Mouse (Mus musculus): ENCODE measurements around the gene Agxt2. TPM values are rescaled to one million over a fixed set of nuclear protein-coding genes. Genes with fewer than 3 reads are reported as not detected.

Agxt2 gene
- polyA plus RNA-seq, 1 experiment from 2014 or later = 0.98 TPM

DNA sequence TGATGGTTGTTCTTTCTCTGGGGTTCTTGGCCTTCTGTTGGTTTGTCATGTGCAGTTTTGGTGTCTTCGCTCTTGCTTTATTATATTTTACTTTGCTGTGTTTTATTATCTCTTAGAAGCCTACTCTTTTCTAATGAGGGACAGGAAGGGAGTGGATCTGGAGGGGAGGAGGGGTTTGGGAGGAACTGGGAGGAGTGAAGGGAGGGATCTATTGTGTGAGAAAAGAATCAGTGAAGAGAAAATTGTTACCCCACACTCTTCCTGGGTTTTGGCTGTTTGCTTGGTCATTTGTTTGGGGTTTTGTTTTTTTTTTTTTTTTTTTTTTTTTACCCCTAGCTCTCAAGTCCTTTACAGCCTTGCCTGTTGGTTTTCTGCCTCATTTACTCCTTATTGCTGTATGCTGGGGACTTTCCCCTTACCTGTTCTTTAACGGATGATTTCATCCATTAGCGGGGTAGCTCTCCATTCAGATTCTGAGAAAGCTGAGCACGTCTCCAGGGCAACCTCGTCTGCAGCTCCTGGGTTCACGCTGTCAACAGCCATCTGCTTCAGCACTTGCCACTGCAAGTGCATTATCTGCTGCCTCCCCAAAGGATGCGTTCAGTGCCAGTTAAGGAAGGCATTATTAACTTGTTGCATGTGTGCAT is 62.9 kb downstream of the Agxt2 start:
- no peak for ATAC-seq (ENCODE audit: insufficient read depth, low FRiP score)
- no peaks in the 10 kb centered on the region for H3K9me3 ChIP-seq (replicated peaks; ENCODE audit: control insufficient read depth, low read length)
- H3K9ac ChIP-seq (ENCODE audit: low read length) = no peak overlapping the region
- H3K4me2 ChIP-seq (ENCODE audit: low read depth, low read length) = no peak overlapping the region
- H3K36me3 ChIP-seq (ENCODE audit: control insufficient read depth, insufficient read depth, low read length) = no peaks in the 10 kb centered on the region
- no peak overlapping the region for H3K27ac ChIP-seq (ENCODE audit: low read length)
- WGBS = 34% methylated on average over 7 of the region's 7 CpGs
- H3K4me1 ChIP-seq (ENCODE audit: control insufficient read depth, insufficient read depth, low read length) = no peaks in the 10 kb centered on the region
- H3K27me3 ChIP-seq (ENCODE audit: control insufficient read depth, insufficient read depth, low read length) = no peaks in the 10 kb centered on the region
- no peak overlapping the region for H3K4me3 ChIP-seq (replicated peaks; ENCODE audit: low read length)

DNA sequence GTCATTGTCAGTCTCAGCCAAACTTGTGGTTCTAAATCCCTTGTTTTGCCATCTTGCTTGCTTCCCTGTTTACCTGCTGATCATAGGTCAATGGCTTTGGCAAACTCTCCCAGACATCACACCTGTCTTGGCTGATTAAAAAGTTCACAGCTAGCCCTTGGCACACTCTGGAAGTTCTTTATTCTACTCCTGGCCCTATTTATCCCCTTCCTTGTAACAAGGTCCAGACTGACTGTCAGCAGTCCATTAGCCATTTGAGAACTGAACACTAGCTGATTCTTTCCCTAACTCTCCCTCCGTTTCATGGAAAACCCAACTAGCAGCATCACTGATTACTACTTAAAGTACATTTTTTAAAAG is 63.4 kb downstream of the Agxt2 start:
- ATAC-seq (ENCODE audit: insufficient read depth, low FRiP score) = no peak
- 65% methylated on average over 1 of the region's 1 CpGs for WGBS
- Histone ChIP-seq H3K4me1 (ENCODE audit: control insufficient read depth, insufficient read depth, low read length) (no peaks in the 10 kb centered on the region), H3K9ac (ENCODE audit: low read length) (no peak overlapping the region), H3K27ac (ENCODE audit: low read length) (no peak overlapping the region), H3K4me2 (ENCODE audit: low read depth, low read length) (no peak overlapping the region), H3K4me3 (replicated peaks; ENCODE audit: low read length) (no peak overlapping the region), H3K9me3 (replicated peaks; ENCODE audit: control insufficient read depth, low read length) (no peaks in the 10 kb centered on the region), H3K36me3 (ENCODE audit: control insufficient read depth, insufficient read depth, low read length) (no peaks in the 10 kb centered on the region), H3K27me3 (ENCODE audit: control insufficient read depth, insufficient read depth, low read length) (no peaks in the 10 kb centered on the region)

DNA sequence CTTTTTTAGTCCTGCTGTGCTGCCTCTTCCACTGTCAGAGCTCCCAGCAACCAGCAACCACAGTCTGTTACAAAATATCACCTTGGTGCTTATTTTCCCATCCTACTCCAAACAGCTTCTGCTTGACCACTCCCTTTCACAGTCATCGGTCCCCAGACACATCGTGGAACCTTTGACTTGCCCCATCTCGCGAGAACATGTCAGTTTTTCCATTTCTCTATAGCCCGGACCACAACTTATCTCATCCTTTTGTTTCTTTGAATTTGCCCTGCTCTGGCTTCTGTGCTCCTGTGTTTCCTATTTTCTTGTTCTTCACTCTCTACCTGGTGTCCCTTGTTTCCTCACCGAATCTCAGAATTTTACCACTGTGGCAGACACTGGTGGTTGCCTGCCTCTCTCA is 67.8 kb downstream of the Agxt2 start:
- no peaks in the 10 kb centered on the region for H3K27me3 ChIP-seq (ENCODE audit: control insufficient read depth, insufficient read depth, low read length)
- no peak overlapping the region for H3K4me2 ChIP-seq (ENCODE audit: low read depth, low read length)
- WGBS = 88% methylated on average over 6 of the region's 6 CpGs
- H3K9ac ChIP-seq (ENCODE audit: low read length) = no peak overlapping the region
- H3K4me3 ChIP-seq (replicated peaks; ENCODE audit: low read length) = no peak overlapping the region
- no peak overlapping the region for H3K27ac ChIP-seq (ENCODE audit: low read length)
- H3K9me3 ChIP-seq (replicated peaks; ENCODE audit: control insufficient read depth, low read length) = no peaks in the 10 kb centered on the region
- ATAC-seq (ENCODE audit: insufficient read depth, low FRiP score) = no peak
- no peaks in the 10 kb centered on the region for H3K36me3 ChIP-seq (ENCODE audit: control insufficient read depth, insufficient read depth, low read length)
- no peaks in the 10 kb centered on the region for H3K4me1 ChIP-seq (ENCODE audit: control insufficient read depth, insufficient read depth, low read length)

DNA sequence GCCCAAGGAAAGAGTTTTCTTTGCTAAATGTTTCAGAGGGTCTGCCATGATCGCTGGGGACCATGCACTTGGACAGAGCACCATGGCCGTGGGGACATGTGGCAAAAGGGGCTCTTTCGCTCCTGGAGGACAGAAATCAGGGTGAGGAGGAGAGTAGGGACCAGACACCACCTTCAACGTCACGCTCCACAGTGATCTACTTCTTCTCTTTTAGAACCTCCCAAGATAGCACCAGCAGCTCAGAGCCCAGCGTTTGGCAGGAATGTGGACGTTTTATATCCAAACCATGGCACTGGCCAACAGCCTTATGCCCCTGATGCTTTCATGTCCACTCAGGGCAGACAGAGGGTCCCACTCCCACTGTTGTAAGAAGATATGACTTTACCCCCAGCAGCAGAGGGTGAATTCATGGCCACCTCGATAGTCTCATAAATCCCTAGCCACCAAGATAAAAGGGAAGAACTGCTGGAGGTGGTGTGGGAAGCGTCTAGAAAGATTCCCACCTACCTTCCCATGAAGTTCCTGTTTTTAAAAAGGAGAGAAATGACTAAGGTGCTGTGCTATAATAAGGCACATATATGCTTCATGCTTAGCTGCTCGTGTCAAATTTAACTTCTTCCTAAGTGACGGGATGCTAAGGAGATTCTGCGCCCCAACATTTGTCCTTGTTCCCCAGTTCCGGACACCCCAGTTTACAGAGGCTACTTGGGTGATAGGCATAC is 68.4 kb downstream of the Agxt2 start:
- no peaks in the 10 kb centered on the region for H3K9me3 ChIP-seq (replicated peaks; ENCODE audit: control insufficient read depth, low read length)
- ATAC-seq (ENCODE audit: insufficient read depth, low FRiP score) = no peak
- no peak overlapping the region for H3K9ac ChIP-seq (ENCODE audit: low read length)
- WGBS = 90% methylated on average over 13 of the region's 13 CpGs
- no peak overlapping the region for H3K27ac ChIP-seq (ENCODE audit: low read length)
- H3K27me3 ChIP-seq (ENCODE audit: control insufficient read depth, insufficient read depth, low read length) = no peaks in the 10 kb centered on the region
- no peaks in the 10 kb centered on the region for H3K4me1 ChIP-seq (ENCODE audit: control insufficient read depth, insufficient read depth, low read length)
- H3K4me3 ChIP-seq (replicated peaks; ENCODE audit: low read length) = no peak overlapping the region
- no peak overlapping the region for H3K4me2 ChIP-seq (ENCODE audit: low read depth, low read length)
- H3K36me3 ChIP-seq (ENCODE audit: control insufficient read depth, insufficient read depth, low read length) = no peaks in the 10 kb centered on the region

DNA sequence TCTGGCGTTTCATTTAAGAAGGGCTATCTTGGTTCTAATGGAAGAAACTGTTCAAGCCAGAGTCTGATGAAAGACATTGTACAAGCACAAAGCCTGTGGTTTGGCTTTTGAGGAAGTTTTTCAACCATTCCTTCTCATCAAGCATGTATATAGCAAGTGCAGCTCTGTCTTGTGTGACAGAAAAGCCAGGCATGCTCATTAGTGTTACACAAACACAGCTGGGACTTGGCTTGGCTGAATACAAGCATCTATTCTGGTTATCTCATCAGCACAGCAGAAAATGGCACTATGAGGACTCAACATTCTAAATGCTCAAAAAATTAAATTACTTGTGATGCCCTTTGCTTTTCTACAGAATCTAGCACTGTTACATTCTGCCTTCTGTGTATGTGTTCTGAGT is 78.6 kb downstream of the Agxt2 start:
- no peak for ATAC-seq (ENCODE audit: insufficient read depth, low FRiP score)
- Histone ChIP-seq H3K27ac (ENCODE audit: low read length) (no peak overlapping the region), H3K4me1 (ENCODE audit: control insufficient read depth, insufficient read depth, low read length) (no peaks in the 10 kb centered on the region), H3K9ac (ENCODE audit: low read length) (no peak overlapping the region), H3K9me3 (replicated peaks; ENCODE audit: control insufficient read depth, low read length) (no peaks in the 10 kb centered on the region), H3K36me3 (ENCODE audit: control insufficient read depth, insufficient read depth, low read length) (no peaks in the 10 kb centered on the region), H3K27me3 (ENCODE audit: control insufficient read depth, insufficient read depth, low read length) (no peaks in the 10 kb centered on the region), H3K4me3 (replicated peaks; ENCODE audit: low read length) (no peak overlapping the region), H3K4me2 (ENCODE audit: low read depth, low read length) (no peak overlapping the region)
- 78% methylated on average over 1 of the region's 1 CpGs for WGBS

DNA sequence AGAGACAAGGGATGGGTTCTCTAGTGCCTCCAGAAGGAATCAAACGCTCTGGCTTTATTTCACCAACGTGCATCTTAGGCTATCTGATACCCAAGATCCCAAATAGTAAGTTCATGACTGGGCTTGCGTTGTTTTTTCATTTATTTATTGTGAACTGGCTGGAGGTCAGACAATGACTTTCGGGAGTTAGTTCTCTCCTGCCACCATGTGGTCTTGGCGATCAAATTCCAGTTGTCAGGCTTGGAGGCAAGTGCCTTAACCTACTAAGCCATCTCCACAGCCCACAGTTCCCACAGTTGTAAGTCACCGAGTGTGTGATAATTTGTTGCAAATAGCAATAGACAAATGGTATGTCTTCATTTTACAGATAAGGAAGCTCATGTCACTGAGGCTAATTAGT is 81.6 kb downstream of the Agxt2 start:
- no peak overlapping the region for H3K27ac ChIP-seq (ENCODE audit: low read length)
- H3K36me3 ChIP-seq (ENCODE audit: control insufficient read depth, insufficient read depth, low read length) = no peaks in the 10 kb centered on the region
- H3K27me3 ChIP-seq (ENCODE audit: control insufficient read depth, insufficient read depth, low read length) = no peaks in the 10 kb centered on the region
- H3K4me1 ChIP-seq (ENCODE audit: control insufficient read depth, insufficient read depth, low read length) = no peaks in the 10 kb centered on the region
- no peak for ATAC-seq (ENCODE audit: insufficient read depth, low FRiP score)
- H3K4me3 ChIP-seq (replicated peaks; ENCODE audit: low read length) = no peak overlapping the region
- 75% methylated on average over 6 of the region's 6 CpGs for WGBS
- H3K4me2 ChIP-seq (ENCODE audit: low read depth, low read length) = no peak overlapping the region
- H3K9ac ChIP-seq (ENCODE audit: low read length) = no peak overlapping the region
- no peaks in the 10 kb centered on the region for H3K9me3 ChIP-seq (replicated peaks; ENCODE audit: control insufficient read depth, low read length)

DNA sequence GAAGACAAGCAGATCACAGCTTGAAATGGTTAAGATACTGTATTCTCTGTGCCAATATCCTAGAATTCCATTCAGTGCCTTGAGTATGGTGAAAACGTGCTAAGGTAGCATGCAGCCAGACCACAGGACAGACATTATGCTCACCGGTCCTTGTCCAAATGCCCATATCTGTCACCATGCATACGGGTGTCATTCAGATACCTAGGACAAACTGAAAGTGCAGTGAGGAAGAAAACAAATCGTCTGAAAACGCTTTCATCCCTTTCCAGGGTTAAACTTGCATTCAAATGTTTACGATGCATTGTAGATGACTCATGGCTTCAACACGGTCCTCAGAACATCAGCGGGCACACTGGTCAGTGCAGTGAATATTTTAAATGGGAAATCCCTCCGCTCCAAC is 83.2 kb downstream of the Agxt2 start:
- no peak for ATAC-seq (ENCODE audit: insufficient read depth, low FRiP score)
- H3K4me1 ChIP-seq (ENCODE audit: control insufficient read depth, insufficient read depth, low read length) = no peaks in the 10 kb centered on the region
- H3K9ac ChIP-seq (ENCODE audit: low read length) = no peak overlapping the region
- H3K36me3 ChIP-seq (ENCODE audit: control insufficient read depth, insufficient read depth, low read length) = no peaks in the 10 kb centered on the region; the same call in 1 of the 2 replicates
- no peak overlapping the region for H3K4me2 ChIP-seq (ENCODE audit: low read depth, low read length)
- 81% methylated on average over 9 of the region's 9 CpGs for WGBS
- no peaks in the 10 kb centered on the region for H3K9me3 ChIP-seq (replicated peaks; ENCODE audit: control insufficient read depth, low read length)
- no peaks in the 10 kb centered on the region for H3K27me3 ChIP-seq (ENCODE audit: control insufficient read depth, insufficient read depth, low read length)
- H3K27ac ChIP-seq (ENCODE audit: low read length) = no peak overlapping the region
- no peak overlapping the region for H3K4me3 ChIP-seq (replicated peaks; ENCODE audit: low read length)

DNA sequence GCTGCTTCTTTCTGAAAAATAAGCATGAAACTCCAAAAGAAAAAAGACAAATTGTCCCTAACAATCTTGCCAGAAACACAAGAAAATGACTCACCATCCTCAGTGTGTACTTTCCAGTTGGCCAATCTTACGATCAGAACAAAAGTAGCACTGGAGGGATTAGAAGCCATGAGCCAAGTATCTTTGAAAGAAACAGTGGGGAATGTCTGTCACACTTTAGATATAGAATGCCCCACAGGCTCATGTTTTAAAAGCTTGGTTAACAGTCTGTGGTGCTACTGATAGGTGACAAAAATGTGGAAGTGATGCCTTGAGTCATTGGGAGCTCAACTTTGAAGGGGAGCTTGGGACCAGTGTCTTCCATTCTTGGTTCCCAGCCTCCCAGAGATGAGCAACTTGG is 83.9 kb downstream of the Agxt2 start:
- Histone ChIP-seq H3K4me2 (ENCODE audit: low read depth, low read length) (no peak overlapping the region), H3K4me1 (ENCODE audit: control insufficient read depth, insufficient read depth, low read length) (no peaks in the 10 kb centered on the region), H3K36me3 (ENCODE audit: control insufficient read depth, insufficient read depth, low read length) (no peaks in the 10 kb centered on the region; the same call in 1 of the 2 replicates), H3K27me3 (ENCODE audit: control insufficient read depth, insufficient read depth, low read length) (no peaks in the 10 kb centered on the region), H3K4me3 (replicated peaks; ENCODE audit: low read length) (no peak overlapping the region), H3K9ac (ENCODE audit: low read length) (no peak overlapping the region), H3K9me3 (replicated peaks; ENCODE audit: control insufficient read depth, low read length) (no peaks in the 10 kb centered on the region), H3K27ac (ENCODE audit: low read length) (no peak overlapping the region)
- ATAC-seq (ENCODE audit: insufficient read depth, low FRiP score) = no peak
- 79% methylated on average over 1 of the region's 1 CpGs for WGBS

DNA sequence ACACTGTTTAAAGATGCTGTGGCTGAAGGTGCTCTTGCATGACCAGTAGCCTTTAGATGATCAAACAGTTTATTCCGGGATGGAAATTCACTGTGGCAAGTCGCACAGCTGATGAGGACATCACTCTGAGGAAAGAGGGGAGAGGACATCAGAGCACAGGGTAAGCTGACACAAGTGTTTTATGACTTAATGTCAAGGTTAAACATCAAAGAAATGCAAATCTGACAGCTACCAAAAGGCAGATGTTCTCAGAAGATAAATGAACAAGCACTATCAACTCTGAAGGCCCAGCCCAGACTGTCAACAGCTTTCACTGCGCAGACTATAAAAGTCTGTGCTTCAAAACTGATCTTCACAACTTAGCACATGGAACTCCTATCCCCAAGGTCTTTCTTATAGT is 88.8 kb downstream of the Agxt2 start:
- Histone ChIP-seq H3K27ac (ENCODE audit: low read length) (no peak overlapping the region), H3K36me3 (ENCODE audit: control insufficient read depth, insufficient read depth, low read length) (no peaks in the 10 kb centered on the region; the same call in 1 of the 2 replicates)

More for the DNA sequence above, 88.8 kb downstream of the Agxt2 start:
- 81% methylated on average over 3 of the region's 3 CpGs for WGBS
- Histone ChIP-seq H3K4me3 (replicated peaks; ENCODE audit: low read length) (no peak overlapping the region), H3K27me3 (ENCODE audit: control insufficient read depth, insufficient read depth, low read length) (no peaks in the 10 kb centered on the region), H3K4me1 (ENCODE audit: control insufficient read depth, insufficient read depth, low read length) (no peaks in the 10 kb centered on the region), H3K4me2 (ENCODE audit: low read depth, low read length) (no peak overlapping the region), H3K9me3 (replicated peaks; ENCODE audit: control insufficient read depth, low read length) (no peaks in the 10 kb centered on the region), H3K9ac (ENCODE audit: low read length) (no peak overlapping the region)
- ATAC-seq (ENCODE audit: insufficient read depth, low FRiP score) = no peak

Measured in stomach, embryonic 16.5 days (tissue).